Mouse (Mus musculus): ENCODE measurements at regions not wholly inside any gene's neighbourhood (a gene's known extent, or its start where the extent isn't known, plus 50 kb on each side); places are given as distances from the start of the nearest gene placed in this dataset.

- TF ChIP-seq CTCF (IDR thresholded peaks at IDR 0.05; ENCODE audit: borderline replicate concordance, control insufficient read depth, extremely low read depth, insufficient read depth, low read length, poor library complexity) (no peak), POLR2A (IDR thresholded peaks at IDR 0.05; ENCODE audit: control insufficient read depth, extremely low read depth, insufficient read depth, low read length, poor library complexity) (no peak)
Measured at GRCm38 (mm10) chr5:73875847-73876246, 192.4 kb downstream of the Usp46 start.
